Mouse (Mus musculus) ES-Bruce4 (cell line): ENCODE measurements around the gene Cmbl.

Experiments
- CTCF ChIP-seq: IDR thresholded peaks from one replicate; pipeline ENCODE4 v1.8.1; 2011; ENCODE audit warnings: low read depth, low read length
- POLR2A ChIP-seq: IDR thresholded peaks from one replicate; pipeline ENCODE4 v1.8.1; 2011; ENCODE audit warnings: low read length; ENCODE audit not compliant: insufficient read depth

- TF ChIP-seq POLR2A (no peak), CTCF (no peak)
These were observed 41.6 kb downstream of the Cmbl start for GRCm38 (mm10) chr15:31606821-31607220.
